In the genomic region with DNA sequence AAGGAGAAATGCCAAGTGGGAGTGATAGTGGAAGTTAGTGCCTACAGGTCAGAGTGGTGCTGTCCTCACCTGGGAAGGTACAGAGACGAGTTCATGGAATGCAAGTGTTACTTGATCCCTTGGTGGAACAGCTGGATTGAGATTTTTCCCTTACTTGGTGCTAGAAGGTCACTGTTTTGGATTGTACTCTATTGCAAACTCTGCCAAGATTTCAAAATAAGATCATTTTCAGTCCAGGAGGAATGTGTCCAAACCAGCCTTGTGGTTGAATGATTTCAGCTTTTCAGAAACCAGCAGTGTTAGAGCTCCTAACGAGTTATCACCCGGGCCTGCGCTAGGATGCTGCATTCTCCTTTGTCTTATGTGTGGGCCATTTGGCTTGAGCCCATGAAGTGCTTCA, we compare ENCODE assay signal across 28 mouse cellular contexts. TPM values are rescaled to one million over a fixed set of nuclear protein-coding genes. Genes with fewer than 3 reads are reported as not detected.
DNase-seq lines count a peak whose midpoint lies in the region; ATAC-seq and TF ChIP-seq lines count a peak whose summit lies in the region.
"Had no signal": no experiment of that assay in that cellular context is flagged by ENCODE, and none has a peak within 500 bp of the region (broad histone marks: within the 10 kb centered on the region; RNA-seq: fewer than 3 reads in every experiment).

No protein-coding gene starts in this region.

- H3K9me3 ChIP-seq in midbrain, embryonic 11.5 days (ENCODE audit: control insufficient read depth, low read length): no peaks in the 10 kb centered on the region
- no peaks in the 10 kb centered on the region for H3K9me3 ChIP-seq in midbrain, embryonic 14.5 days (ENCODE audit: control insufficient read depth, low read length)
- H3K9me3 ChIP-seq: embryonic facial prominence, embryonic 13.5 days; forebrain, embryonic 15.5 days; heart, embryonic 13.5 days; hindbrain, embryonic 13.5 days; kidney, embryonic 15.5 days; limb, embryonic 13.5 days; liver, embryonic 12.5 days; midbrain, embryonic 10.5 days; neural tube, embryonic 15.5 days had no signal

- H3K4me3 ChIP-seq in heart, adult 2 months: no peak overlapping the region
- no peak overlapping the region for H3K4me3 ChIP-seq in midbrain, embryonic 11.5 days (ENCODE audit: low read depth, low read length)
- no peak overlapping the region for H3K4me3 ChIP-seq in midbrain, embryonic 14.5 days (replicated peaks; ENCODE audit: low read depth, low read length)
- no peak overlapping the region for H3K4me3 ChIP-seq in brown adipose tissue, adult 24 weeks (ENCODE audit: insufficient read depth, low read depth, low read length)
- H3K4me3 ChIP-seq: embryonic facial prominence, embryonic 13.5 days; forebrain, embryonic 15.5 days; heart, embryonic 13.5 days; hindbrain, embryonic 13.5 days; kidney, embryonic 15.5 days; limb, embryonic 13.5 days; liver, embryonic 12.5 days; midbrain, embryonic 10.5 days; neural tube, embryonic 15.5 days had no signal

- 65% methylated on average over 4 of the region's 4 CpGs for WGBS in heart, adult 2 months
- 93% methylated on average over 4 of the region's 4 CpGs for WGBS in midbrain, embryonic 11.5 days
- 95% methylated on average over 4 of the region's 4 CpGs for WGBS in midbrain, embryonic 14.5 days

- no peaks in the 10 kb centered on the region for H3K27me3 ChIP-seq in heart, adult 2 months (ENCODE audit: control insufficient read depth, insufficient read depth, low read length)
- H3K27me3 ChIP-seq in midbrain, embryonic 11.5 days (ENCODE audit: control insufficient read depth, insufficient read depth, low read length): no peaks in the 10 kb centered on the region
- H3K27me3 ChIP-seq in midbrain, embryonic 14.5 days (ENCODE audit: control insufficient read depth, insufficient read depth, low read length): no peaks in the 10 kb centered on the region
- H3K27me3 ChIP-seq: embryonic facial prominence, embryonic 13.5 days; forebrain, embryonic 15.5 days; heart, embryonic 13.5 days; hindbrain, embryonic 13.5 days; kidney, embryonic 15.5 days; limb, embryonic 13.5 days; liver, embryonic 12.5 days; neural tube, embryonic 15.5 days had no signal

- H3K79me2 ChIP-seq in heart, adult 2 months (replicated peaks; ENCODE audit: control insufficient read depth, insufficient read depth, low read length): no peaks in the 10 kb centered on the region

- H3K4me2 ChIP-seq in midbrain, embryonic 11.5 days: no peak overlapping the region
- no peak overlapping the region for H3K4me2 ChIP-seq in midbrain, embryonic 14.5 days (ENCODE audit: low read length)
- H3K4me2 ChIP-seq: embryonic facial prominence, embryonic 13.5 days; forebrain, embryonic 15.5 days; heart, embryonic 13.5 days; hindbrain, embryonic 13.5 days; kidney, embryonic 15.5 days; limb, embryonic 13.5 days; liver, embryonic 12.5 days; neural tube, embryonic 15.5 days had no signal

- ATAC-seq in midbrain, embryonic 11.5 days (ENCODE audit: low FRiP score): no peak
- ATAC-seq in midbrain, embryonic 14.5 days (ENCODE audit: low FRiP score, low TSS enrichment): no peak
- no peak for ATAC-seq in erythroblast, adult 5-6 weeks (replicated peaks; ENCODE audit: low FRiP score, poor library complexity, severe bottlenecking)
- ATAC-seq: forebrain, embryonic 15.5 days; liver, embryonic 12.5 days had no signal

- intact Hi-C loops in heart, adult 2 months (cut with DNase I): no loop called here

- H3K27ac ChIP-seq in heart, adult 2 months: no peak overlapping the region
- no peak overlapping the region for H3K27ac ChIP-seq in midbrain, embryonic 11.5 days (ENCODE audit: low read depth, low read length)
- H3K27ac ChIP-seq in midbrain, embryonic 14.5 days (replicated peaks; ENCODE audit: low read depth, low read length): no peak overlapping the region
- peak overlapping the region; percentile 53 for H3K27ac ChIP-seq in brown adipose tissue, adult 24 weeks (replicated peaks; ENCODE audit: low read depth, low read length)
- H3K27ac ChIP-seq: embryonic facial prominence, embryonic 13.5 days; forebrain, embryonic 15.5 days; heart, embryonic 13.5 days; hindbrain, embryonic 13.5 days; kidney, embryonic 15.5 days; limb, embryonic 13.5 days; liver, embryonic 12.5 days; midbrain, embryonic 10.5 days; neural tube, embryonic 15.5 days; stomach, postnatal 0 days had no signal

- TF ChIP-seq EP300 in heart, adult 2 months (IDR thresholded peaks at IDR 0.05; ENCODE audit: insufficient read depth, low read depth, low read length): no peak

- peaks cover 8% of the 10 kb centered on the region for H3K36me3 ChIP-seq in heart, adult 2 months (ENCODE audit: control insufficient read depth, insufficient read depth, low read length)
- H3K36me3 ChIP-seq in midbrain, embryonic 11.5 days (ENCODE audit: control insufficient read depth, insufficient read depth, low read length): peaks cover 28% of the 10 kb centered on the region
- H3K36me3 ChIP-seq in midbrain, embryonic 14.5 days (ENCODE audit: control insufficient read depth, insufficient read depth, low read length): peaks cover 97% of the 10 kb centered on the region

- no peak for TF ChIP-seq POLR2A in heart, adult 2 months (IDR thresholded peaks at IDR 0.05; ENCODE audit: insufficient read depth, low read depth, low read length)

- H3K9ac ChIP-seq in heart, adult 2 months (ENCODE audit: low read depth, low read length): no peak overlapping the region
- no peak overlapping the region for H3K9ac ChIP-seq in midbrain, embryonic 11.5 days (ENCODE audit: low read length)
- H3K9ac ChIP-seq in midbrain, embryonic 14.5 days (replicated peaks; ENCODE audit: low read length): no peak overlapping the region
- H3K9ac ChIP-seq: embryonic facial prominence, embryonic 13.5 days; forebrain, embryonic 15.5 days; heart, embryonic 13.5 days; hindbrain, embryonic 13.5 days; kidney, embryonic 15.5 days; limb, embryonic 13.5 days; liver, embryonic 12.5 days; neural tube, embryonic 15.5 days had no signal

- no peak for TF ChIP-seq CTCF in heart, adult 2 months (IDR thresholded peaks at IDR 0.05)

- H3K4me1 ChIP-seq in heart, adult 2 months (ENCODE audit: control insufficient read depth, insufficient read depth, low read length): no peaks in the 10 kb centered on the region; the same call in none of the 2 replicates
- no peaks in the 10 kb centered on the region for H3K4me1 ChIP-seq in midbrain, embryonic 11.5 days (ENCODE audit: control insufficient read depth, insufficient read depth, low read length)
- H3K4me1 ChIP-seq in midbrain, embryonic 14.5 days (ENCODE audit: control insufficient read depth, insufficient read depth, low read length): no peaks in the 10 kb centered on the region
- peaks cover 3% of the 10 kb centered on the region; the same call in 1 of the 2 replicates for H3K4me1 ChIP-seq in brown adipose tissue, adult 24 weeks (ENCODE audit: control insufficient read depth, insufficient read depth, insufficient read length, low read length)
- H3K4me1 ChIP-seq: embryonic facial prominence, embryonic 13.5 days; forebrain, embryonic 15.5 days; heart, embryonic 13.5 days; kidney, embryonic 15.5 days; limb, embryonic 13.5 days; liver, embryonic 12.5 days; midbrain, embryonic 10.5 days had no signal

- peak; percentile 42 to 43 for DNase-seq in heart, adult 18-20 months
- DNase-seq in heart, adult 2 months: no peak
- peak; percentile 64 for DNase-seq in midbrain, embryonic 11.5 days (ENCODE audit: low spot score, missing footprints)
- no peak for DNase-seq in midbrain, embryonic 14.5 days
- no peak for DNase-seq in embryo, embryonic 11 days
- DNase-seq: adrenal gland, postnatal 36 days; cerebellum, adult 18-20 months; cerebellum, postnatal 25 days; gastrocnemius, postnatal 25 days; heart, postnatal 36 days; kidney, adult 11 months; kidney, postnatal 36 days; layer of hippocampus, postnatal 36 days; lung, adult 18-20 months; thymus, adult 2 months; thymus, postnatal 4 days had no signal

RNA-seq across cellular contexts. Expression of gene Morc2a, which starts 25.6 kb away (rescaled TPM):
- total RNA-seq in heart, adult 18-20 months (2021): 10 to 100 TPM; 16.8 to 20.7 TPM
- 10 to 100 TPM; 16.1 to 18.5 TPM for total RNA-seq in heart, adult 2 months (2021)
- 6.6 and 13.4 TPM in 2 replicates for polyA plus RNA-seq in heart, adult 2 months (2012; rRNA removed)
- 27.3 and 28.1 TPM in 2 replicates for polyA plus RNA-seq in midbrain, embryonic 11.5 days (2014; fragmentation: Nextera tagmentation; extraction: Ambion mirVana)
- polyA plus RNA-seq in midbrain, embryonic 14.5 days (2014; fragmentation: Nextera tagmentation; extraction: Ambion mirVana): 32.1 and 32.2 TPM in 2 replicates
- 5.7 and 7.9 TPM in 2 replicates for polyA plus RNA-seq in brown adipose tissue, adult 24 weeks (2012; ENCODE audit: insufficient read depth, insufficient read length, missing spikeins)
- total RNA-seq in erythroblast, adult 5-6 weeks (2015; ENCODE audit: low replicate concordance): 4.0 and 7.7 TPM in 2 replicates
- 8.1 and 10.0 TPM in 2 replicates for total RNA-seq in erythroblast, adult 5-6 weeks (2017; ENCODE audit: low replicate concordance)

Comparison
In these comparisons a context has a peak if more than half of its experiments do, and no peak if none do; other contexts are left out.
1. DNase-seq: peak in heart, adult 18-20 months (2 of 2) and midbrain, embryonic 11.5 days (single experiment); none in heart, adult 2 months (0 of 2), midbrain, embryonic 14.5 days (single experiment) and embryo, embryonic 11 days (single experiment).